Mouse (Mus musculus): ENCODE data around the gene Lmbrd2.

The Lmbrd2 gene

DNA sequence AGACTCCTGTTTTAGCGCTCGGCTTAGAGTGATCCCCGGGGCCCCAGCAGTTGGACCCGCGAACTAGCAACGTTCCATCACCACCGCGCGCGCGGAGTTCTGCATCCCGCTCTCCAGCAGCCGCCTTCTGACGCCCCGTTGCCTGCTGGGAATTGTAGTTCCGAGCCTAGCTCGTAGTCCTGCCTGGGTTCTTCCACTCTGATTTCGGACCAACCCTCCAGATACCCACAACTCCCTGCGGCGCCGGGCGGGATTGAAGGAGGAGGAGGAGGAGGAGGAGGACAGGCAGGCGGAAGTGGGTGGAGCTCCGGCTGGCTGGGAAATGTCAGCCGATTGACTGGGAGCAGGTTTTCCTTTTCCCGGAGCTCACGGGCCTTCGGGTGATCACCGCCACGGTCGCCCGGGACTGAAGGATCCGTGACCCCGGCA lies at the start of gene Lmbrd2:
Lmbrd2 (plus strand) TSS at position 299 of the 429 bp plus-strand sequence.
- peak; percentile 96 for DNase-seq

DNA sequence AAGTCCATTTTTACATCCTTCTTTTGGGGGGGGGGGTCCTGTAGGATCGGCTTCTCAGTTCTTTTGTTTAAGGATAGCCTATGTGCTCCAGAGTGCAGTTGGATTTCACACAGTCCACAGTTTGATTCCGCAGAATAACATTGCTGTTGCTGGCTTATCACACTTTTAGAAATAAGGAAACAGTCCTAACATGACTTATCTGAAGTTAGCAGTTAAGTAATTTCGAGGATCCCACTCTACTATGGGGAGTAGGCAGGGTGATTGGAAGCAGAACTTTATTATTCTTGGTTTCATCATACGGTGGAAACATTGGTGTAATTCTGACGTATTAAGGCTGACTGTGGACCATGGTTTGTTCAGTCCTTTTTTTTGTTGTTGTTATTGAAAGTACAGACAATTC lies 49.7 kb upstream of the Lmbrd2 start:
- DNase-seq = no peak

DNA sequence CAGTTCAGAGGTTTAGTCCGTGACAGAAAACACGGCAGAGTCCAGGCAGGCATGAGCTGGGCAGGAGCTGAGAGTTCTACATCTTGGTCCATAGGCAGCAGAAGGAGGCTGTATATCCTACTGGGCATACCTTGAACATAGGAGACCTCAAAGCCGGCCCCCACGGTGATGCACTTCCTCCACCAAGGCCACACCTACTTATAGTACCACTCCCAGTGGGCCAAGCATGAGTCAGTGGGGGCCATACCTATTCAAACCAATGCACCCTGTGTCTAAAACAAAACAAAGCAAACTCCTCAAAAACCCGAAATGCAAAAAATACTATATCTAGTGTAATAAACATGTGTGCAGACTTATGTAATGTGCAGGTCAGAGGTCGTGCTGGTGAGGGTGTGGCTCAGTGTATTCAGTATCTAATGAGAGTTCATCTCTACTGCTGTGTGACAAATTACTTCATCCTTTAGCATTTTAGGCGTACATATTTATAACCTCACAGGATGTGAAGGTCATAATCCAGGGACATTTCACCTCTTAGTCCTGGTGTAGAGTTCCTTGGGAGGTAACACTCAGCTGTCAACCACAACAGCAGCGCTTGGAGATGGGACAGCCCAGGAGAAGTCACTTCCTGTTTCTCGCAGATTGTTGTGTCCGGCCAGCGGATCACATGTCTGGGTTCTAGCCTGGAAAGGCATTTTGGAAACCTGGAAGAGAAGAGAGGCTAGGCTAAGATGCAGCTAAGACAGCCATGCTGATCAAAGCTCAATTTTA lies 46.6 kb upstream of the Lmbrd2 start:
- DNase-seq = no peak

DNA sequence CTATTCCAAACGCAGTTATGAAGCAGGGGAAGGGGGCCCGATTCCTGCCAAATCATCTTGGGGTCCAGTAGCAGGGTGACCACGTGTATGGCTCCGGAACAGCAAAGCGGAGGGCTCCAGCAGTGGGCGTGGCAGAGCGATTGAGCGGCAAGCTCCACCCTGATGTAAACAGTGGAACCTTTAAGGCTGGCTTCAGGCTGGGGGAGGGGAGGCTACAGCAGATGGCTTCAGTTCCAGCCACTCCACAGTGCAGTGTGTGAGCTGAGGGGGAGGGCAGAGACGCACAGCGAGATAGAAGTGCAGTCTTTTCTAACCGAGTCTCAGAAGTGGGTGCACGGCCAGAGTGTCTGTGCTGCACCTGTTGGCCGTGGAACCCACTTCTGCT lies 46.0 kb upstream of the Lmbrd2 start:
- no peak for DNase-seq

DNA sequence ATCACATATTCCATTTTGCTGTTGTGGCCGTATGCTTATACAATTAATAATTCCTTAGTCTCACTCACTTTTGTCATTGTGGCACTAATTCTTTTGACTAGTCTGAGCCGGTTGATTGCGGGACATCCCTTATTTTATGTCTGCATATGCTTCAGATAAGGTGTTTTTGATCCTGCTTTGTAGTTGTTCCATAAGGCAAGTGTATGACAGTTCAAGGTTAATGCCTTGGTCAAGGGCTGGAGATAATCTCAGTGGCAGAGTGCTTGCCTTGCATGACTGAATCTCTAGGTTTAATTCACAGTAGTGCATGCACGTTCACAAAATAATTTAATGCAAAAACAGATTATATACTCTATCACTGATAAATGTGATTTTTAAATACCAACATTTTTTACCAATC lies 43.5 kb upstream of the Lmbrd2 start:
- no peak for DNase-seq

DNA sequence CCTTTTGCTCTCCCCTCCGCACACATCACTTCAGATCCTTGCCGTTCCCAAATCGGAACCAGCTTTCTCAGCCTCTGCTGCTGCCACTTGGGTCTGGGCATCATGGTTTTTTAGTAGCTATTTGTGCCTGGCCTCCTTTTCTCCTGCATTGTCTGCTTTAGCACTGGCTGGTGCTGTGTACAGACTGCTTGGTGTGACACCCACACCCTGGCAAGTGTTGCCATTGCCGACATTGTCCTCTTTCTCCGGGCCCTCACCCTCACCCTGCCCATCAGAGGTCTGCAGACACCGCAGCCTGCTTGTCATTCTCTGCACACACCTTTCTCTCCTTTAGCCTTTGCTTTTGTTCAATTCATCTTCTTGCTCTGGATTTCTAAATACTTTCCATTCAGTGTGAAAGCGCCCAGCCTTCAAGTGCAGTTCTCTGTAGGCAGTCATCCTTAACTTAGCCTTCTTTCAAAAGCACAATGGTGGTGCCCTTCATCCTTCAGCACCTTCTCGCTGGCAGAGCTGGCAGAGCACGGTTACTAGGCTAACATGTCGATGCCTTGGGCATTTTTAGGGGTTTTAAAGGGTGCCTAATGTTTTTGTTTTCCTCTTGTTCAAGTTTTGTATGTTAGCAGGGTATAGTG lies 39.8 kb upstream of the Lmbrd2 start:
- no peak for DNase-seq

DNA sequence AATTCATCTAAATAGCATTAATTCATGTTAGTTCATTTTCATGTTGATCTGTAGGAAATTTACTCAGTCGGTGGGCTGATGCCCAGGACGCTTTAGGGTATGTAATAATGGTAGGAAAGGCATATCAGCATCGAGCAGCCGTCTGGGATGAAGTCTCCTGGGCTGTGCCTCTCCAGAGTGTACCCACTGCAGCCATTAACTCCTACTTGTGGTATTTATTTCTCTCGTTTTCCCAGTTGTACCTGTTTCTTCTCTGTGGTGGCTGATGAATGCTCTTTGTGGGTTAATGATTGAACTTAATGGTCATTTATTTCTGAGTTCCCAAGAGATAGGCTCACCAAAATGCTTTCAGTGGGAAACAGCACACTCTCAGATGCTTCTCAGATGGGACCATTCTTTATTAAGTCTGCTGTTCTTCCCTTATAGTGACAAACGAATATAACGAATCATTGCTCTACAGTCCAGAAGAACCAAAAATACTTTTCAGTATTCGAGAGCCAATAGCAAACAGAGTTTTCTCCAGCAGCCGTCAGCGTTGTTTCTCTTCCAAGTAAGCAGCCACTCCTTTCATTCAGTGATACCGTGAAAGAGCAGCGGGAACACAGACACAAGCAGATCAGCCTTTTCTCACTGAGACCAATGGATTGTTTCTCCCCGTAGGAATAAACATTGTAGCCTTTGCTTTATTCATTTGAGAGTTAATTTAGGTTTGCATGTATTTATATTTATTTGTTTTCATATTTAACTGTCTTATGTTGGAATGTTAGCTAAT lies 33.9 kb upstream of the Lmbrd2 start:
- DNase-seq = no peak

DNA sequence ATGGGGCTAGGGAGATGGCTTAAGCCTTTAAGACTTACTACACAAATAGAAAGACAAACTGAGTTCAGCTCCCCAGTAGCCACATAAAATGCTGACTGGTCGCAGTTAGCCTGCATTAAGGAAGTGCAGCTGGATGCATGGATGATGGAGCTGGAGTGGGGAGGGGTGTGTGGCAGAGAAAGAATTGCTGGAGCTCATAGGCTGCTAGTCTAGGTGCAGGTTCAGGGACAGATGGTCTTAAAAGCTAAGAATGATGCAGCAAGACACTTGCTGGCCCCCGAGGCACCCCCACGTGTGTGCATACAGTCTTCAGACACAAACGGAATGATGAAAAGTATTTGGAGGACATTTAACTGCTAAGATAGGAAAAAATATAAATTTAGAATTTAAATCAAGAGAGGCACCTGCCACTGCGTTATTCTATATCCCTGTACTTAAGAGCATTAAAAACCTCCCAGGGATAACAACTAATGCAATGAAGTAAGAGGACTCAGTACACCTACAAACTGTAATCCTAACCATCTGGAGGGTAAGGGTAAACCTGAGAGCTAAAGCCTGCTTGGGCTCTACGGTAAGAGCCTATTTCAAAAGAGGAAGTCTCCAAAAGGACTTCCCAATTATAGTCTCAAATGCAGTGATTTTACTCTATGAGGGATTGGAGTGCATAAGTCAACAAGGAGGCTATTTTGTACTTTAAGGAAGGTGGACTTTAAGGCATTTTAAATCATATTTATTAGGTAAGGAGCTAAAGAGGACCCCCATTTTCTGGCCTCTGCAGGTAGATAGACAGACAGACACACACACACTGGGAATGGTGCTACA lies 29.6 kb upstream of the Lmbrd2 start:
- DNase-seq = no peak

DNA sequence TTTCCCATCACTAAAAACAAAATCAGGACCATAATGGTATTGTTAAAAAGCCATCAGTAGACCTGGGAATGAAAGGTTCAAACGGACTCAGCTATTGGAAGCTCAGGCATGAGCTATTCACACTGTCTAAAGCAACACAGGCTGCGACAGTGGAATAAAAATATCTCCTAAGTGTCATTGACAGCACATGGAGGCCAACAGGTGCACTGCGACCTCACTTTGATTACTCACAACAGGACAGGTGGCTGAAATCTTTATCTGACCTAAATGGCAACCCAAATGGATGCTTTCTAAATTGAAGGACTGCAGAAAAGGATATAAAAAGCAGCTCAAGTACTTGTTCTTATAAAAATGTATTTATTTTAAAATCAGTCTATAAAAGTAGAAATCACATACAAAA lies 28.7 kb upstream of the Lmbrd2 start:
- no peak for DNase-seq

DNA sequence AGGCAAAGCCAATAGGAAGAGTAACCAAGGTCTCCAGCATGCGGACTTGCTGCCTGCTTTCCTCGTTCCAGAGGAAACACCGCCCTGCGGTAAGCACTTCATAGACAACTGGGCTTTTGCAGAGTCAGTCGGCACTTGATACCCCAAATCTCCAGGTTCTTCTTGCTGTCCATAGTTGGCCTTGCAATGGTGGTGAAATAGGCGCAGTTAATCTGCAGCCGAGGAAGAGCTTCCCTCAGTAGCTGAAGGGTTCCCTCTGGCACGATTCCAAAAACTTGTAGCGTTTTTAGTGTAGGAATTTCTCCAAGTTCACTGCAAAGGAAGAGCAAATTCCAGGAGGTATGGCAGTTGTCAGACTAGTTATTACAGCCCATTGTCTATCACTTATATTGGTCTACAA lies 26.8 kb upstream of the Lmbrd2 start:
- no peak for DNase-seq

DNA sequence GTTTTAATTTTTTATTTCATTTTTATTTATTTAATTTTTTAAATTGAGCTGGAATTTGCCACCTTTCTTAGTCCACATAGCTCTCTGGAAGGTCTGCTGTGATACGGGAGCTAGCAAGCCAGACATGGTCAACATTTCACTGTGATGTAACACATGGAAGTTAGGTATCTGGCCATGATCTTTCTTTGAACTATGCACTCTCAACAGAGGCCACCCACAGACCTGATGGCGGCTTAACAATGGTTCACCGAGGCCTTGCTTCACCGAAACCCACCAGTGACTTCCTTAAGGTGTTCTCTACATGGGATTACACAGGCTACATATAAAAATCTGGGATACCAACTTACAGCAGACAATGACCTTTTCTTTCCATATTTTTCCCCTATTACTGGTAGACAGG lies 26.2 kb upstream of the Lmbrd2 start:
- no peak for DNase-seq

DNA sequence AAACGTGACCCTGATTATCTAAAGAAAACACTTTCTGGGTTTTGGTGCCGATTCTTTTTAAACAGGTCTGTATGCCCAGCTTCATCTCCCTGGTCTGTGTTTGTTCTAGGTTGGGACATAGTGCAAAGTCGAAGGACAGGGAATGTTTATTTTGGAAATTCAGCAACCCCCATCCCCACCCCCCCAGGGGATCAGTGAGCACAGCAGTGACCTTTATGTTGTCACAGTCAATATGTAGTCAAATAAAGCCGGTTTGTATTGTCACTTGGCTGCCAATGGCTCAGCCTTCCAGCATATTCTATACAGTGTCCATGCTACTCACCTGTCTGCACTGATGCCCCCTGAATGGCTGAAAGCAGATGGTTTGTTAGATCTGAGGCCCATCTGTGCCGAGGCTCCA lies 25.8 kb upstream of the Lmbrd2 start:
- no peak for DNase-seq

DNA sequence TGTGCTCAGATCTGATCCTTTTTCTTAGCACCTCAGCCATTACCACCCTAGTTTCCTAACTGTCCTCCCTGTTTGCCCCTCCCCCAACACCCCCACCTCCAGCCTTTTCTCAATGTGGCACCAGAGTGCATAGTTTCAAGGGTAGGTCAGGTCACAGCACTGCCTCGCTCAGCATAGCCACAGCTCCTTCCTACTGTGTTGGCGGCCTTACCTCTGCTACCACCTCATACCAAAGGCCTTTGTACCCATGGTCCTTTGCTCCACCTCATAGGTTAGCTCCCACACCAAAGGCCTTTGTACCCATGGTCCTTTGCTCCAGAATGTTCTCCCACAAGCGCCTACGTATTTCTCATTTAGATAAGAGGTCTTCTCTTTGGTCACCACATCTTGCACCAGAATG lies 21.5 kb upstream of the Lmbrd2 start:
- DNase-seq = no peak

DNA sequence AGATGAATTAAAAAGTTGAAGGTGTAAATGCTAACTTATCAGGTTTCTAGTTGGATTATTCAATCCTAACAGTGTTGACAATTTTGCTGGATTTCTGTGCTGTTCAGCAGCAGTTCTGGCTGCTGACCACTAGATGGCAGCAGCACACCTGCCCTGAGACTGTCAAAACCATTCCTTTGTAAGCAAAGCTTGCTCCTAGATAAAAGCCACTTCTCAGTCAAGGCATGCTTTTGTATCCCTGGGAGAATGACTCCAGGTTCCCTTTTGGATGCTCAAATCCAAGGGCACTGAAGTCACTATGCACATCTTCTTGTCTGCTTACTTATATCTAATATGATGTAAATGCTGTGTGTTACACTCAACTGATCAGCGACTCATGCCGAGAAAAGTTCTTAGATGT lies 20.3 kb upstream of the Lmbrd2 start:
- peak; percentile 48 for DNase-seq

DNA sequence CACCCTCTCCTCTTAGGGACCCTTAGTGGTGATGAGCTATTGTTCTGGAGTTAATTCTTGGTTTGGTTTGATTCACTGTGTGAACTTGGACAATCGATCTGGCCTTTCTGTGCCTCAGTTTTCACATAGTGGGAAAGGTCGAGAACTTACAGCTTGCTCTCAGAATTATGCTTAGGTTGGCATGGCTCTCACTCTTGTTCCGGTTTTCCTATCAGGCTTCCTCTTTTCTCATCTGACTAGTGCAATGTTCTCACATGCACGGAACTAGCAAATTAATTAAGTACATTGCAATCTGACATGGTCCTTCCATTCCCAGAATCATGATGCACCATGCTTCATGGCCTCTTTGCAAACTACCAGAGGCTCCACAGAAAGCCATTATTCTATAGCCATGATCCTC lies 17.4 kb upstream of the Lmbrd2 start:
- no peak for DNase-seq

DNA sequence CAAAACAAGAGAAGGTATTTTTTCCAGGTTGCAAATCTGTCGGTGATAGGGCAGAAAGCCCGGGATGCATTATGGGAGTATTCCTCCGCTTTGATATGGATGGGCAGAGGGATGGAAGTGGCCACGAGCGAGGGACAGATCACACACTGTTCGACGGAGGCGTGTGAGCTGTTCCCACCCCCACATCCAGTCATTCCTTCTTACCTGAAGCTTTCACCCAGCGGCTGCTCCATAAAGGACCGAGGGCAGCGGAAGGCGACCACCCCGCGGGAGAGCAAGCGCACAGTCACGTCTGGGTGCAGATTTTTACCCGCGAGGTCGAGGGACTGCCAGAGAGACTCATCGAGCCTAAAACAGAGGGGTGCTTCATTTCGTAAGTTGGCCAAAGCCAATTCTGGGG lies 15.5 kb upstream of the Lmbrd2 start:
- DNase-seq = no peak

DNA sequence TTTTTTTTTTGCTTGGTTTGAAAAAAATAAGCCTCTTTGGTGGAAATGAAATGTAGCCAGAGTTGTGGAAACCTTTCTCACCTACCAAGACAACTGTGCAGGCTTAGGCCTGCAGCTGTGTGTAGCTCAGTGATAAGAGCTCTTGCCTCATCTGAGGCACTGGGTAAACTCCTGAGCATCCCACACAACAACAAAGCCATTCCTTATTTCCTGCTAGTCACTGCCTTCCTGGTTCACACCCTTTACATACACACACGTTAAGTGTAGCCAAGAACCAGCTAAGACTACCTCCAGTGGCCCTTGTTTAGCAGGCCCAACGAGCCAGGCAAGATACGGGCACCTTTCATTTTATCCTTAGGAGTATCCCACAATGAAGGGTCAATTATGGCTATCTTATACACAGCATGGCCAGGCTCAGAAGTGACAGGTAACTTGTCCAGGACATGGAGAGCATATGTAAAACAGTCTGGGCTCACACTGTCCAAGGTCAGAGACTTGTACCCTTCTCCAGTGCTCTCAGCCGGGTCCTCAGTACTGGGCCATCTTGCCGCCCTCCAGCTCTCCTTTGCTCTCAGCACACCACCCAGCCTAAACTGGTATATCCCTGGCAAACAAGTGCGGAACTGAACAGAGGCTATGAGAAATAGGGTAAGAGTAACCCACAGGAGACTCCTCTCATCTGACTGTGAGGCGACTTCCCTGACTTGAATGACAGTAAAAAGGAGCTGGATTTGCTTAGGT lies 13.1 kb upstream of the Lmbrd2 start:
- no peak for DNase-seq

DNA sequence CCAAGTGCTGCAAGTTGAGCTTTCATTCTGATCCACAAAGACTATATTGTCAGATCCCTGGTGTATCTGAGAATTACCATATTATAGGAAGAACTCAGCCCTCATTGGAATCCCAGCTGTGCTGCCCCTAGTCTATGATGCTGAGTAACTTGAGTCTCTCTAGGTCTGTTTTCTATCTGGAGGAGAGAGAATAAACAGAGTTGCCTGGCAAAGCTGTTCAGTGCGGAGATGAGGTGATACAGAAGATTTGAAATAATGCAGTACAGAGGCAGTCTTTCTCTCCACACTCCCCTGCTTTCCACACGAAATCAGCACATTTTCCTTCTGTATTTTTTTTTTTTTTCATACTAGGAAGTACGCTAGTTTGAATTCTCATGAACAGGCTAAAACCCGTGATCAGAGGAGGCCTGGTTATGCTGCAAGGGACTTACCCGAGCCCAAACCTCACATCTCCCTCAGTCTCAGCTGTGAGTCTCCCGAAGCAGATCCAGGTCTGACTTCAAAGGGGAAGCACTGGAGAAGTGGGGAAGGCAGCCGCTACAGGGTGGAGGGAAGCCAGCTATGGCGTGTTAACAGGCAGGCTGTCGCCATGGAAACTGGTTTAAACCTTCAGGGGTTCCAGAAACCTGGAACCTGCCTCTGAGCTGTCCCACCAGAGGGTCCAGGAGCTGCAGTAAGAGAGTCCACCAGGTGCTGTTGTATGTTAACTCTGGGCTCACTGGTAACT lies 9.4 kb upstream of the Lmbrd2 start:
- no peak for DNase-seq

DNA sequence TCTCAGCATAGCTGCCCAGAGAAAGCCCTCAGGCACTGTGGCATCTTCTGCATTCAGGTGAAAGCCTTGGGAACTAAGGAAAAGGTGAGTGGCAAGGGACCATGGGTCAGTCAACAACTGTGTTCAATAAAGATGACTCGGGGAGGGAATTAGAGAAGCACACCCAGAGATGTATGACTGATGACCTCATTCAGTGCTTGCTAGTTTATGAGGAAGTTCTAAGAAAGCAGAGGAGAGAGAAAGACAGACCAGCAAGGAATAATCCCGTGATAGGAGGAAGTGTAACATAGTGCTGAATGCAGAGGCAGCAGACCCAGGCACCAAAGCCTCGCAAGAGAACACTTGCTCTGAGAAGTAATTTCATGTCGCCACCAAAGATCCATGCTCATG lies 8.9 kb upstream of the Lmbrd2 start:
- no peak for DNase-seq

DNA sequence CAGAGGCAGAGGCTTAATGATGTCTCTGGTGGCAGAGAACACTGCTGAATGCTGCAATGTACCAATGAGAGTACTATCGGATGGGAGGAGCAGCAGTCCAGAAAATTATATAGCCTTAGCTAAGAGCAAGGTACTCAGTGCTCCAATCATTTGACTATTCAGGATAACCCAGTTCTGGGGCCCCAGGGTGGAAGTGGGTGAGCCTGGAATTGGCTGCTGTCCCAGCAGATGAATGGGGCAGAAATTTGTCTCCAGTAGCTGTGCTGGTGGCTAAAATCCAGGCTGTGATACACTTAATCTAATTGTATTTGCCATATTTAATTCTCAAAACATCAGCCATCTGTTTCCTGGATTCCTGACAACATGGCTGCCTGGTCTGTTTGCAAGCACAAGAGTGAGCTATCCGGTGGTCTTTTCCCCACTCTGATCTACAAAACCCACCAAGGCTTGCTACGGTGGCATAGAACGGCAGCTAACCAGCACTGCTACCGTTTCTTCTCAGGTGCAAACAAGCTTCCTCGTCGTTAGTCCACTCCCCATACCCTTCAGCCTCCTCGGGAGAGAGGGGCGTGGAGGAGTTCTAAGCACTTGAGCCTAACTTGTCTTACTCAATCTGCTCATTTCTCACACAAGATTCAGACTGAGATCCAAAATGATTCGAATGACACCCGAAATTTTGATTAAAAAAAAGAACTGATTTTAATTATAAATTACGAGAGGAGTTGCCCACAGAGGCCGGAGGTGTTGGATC lies 7.5 kb upstream of the Lmbrd2 start:
- DNase-seq = no peak

DNA sequence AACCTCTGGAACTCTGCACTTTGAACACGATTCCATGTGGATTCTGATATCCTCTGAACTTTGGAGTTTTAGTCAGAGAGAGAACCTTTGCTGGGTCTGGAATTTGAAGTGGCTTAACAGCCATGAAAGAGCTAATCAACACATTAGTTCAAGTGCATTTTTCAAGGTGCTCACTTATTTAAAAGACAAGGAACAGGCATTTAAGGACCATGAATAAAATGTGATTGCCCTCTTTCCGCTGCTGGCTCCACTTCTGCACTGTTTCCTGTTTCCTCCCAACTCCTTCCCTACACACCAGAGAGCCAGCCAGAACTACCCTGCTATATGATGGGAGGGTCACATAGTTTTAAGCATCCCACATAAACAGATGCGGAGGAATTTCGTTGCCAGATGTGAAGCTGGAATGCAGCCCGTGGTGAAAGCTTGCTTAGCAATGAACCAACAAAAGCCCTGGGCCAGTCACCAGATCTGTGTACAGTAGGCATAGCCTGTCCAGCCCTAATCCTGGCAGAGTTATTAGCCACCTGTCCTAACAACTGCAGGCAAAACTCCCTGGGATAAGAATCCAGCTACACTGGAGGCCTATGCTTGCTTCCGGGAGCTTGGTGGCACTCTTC lies 5.4 kb upstream of the Lmbrd2 start:
- no peak for DNase-seq

All from thymus, postnatal 4 days (tissue).